Mouse (Mus musculus): ENCODE measurements around the gene Sirt3.

- TF ChIP-seq CTCF (IDR thresholded peaks at IDR 0.05; ENCODE audit: low read depth, low read length) (no peak), POLR2A (IDR thresholded peaks at IDR 0.05; ENCODE audit: insufficient read depth, low read length) (no peak)
Observed at GRCm38 (mm10) chr7:140908181-140908580, 26.1 kb upstream of the Sirt3 start.
